In genomic region chr4:108789258-108789936, GRCm38 (mm10) we compare ENCODE assay signal across 22 mouse cellular contexts. TPM values are rescaled to one million over a fixed set of nuclear protein-coding genes. Genes with fewer than 3 reads are reported as not detected.
DNase-seq lines count a peak whose midpoint lies in the region; ATAC-seq and TF ChIP-seq lines count a peak whose summit lies in the region.
"Had no signal": no experiment of that assay in that cellular context is flagged by ENCODE, and none has a peak within 500 bp of the region (broad histone marks: within the 10 kb centered on the region; RNA-seq: fewer than 3 reads in every experiment).

No protein-coding gene starts in this region.

- WGBS in intestine, postnatal 0 days: 64% methylated on average over 6 of the region's 6 CpGs
- WGBS in intestine, embryonic 16.5 days: 74% methylated on average over 6 of the region's 6 CpGs
- WGBS in cerebellum, adult 2 months: 71% methylated on average over 6 of the region's 6 CpGs

- no peaks in the 10 kb centered on the region for H3K36me3 ChIP-seq in intestine, postnatal 0 days (ENCODE audit: control insufficient read depth, insufficient read depth)
- no peaks in the 10 kb centered on the region for H3K36me3 ChIP-seq in intestine, embryonic 16.5 days (ENCODE audit: control insufficient read depth, insufficient read depth, low read length)
- H3K36me3 ChIP-seq: G1E; hindbrain, embryonic 13.5 days; kidney, embryonic 15.5 days; neural tube, embryonic 13.5 days had no signal

- no peak overlapping the region for H3K4me3 ChIP-seq in intestine, postnatal 0 days (ENCODE audit: low read depth, low read length)
- no peak overlapping the region for H3K4me3 ChIP-seq in intestine, embryonic 16.5 days (ENCODE audit: low read length)
- no peak overlapping the region for H3K4me3 ChIP-seq in cerebellum, adult 2 months (replicated peaks; ENCODE audit: insufficient read depth, low read depth, low read length)
- H3K4me3 ChIP-seq: erythroblast, embryonic 14.5 days; forebrain, embryonic 13.5 days; hindbrain, embryonic 13.5 days; kidney, embryonic 15.5 days; neural tube, embryonic 13.5 days had no signal

- H3K9me3 ChIP-seq in intestine, postnatal 0 days (ENCODE audit: control insufficient read depth): no peaks in the 10 kb centered on the region
- no peaks in the 10 kb centered on the region for H3K9me3 ChIP-seq in intestine, embryonic 16.5 days (ENCODE audit: control insufficient read depth, low read length)
- H3K9me3 ChIP-seq: forebrain, embryonic 13.5 days; G1E; hindbrain, embryonic 13.5 days; kidney, embryonic 15.5 days; neural tube, embryonic 13.5 days had no signal

- no peak overlapping the region for H3K27ac ChIP-seq in intestine, postnatal 0 days (ENCODE audit: low read depth, low read length)
- no peak overlapping the region for H3K27ac ChIP-seq in intestine, embryonic 16.5 days (ENCODE audit: low read length)
- H3K27ac ChIP-seq in cerebellum, adult 2 months (ENCODE audit: insufficient read depth, low read length): no peak overlapping the region
- H3K27ac ChIP-seq: forebrain, embryonic 13.5 days; hindbrain, embryonic 13.5 days; kidney, embryonic 15.5 days; neural tube, embryonic 13.5 days had no signal

- no peaks in the 10 kb centered on the region for H3K4me1 ChIP-seq in intestine, postnatal 0 days (replicated peaks; ENCODE audit: control insufficient read depth, insufficient read depth, low read length)
- no peaks in the 10 kb centered on the region for H3K4me1 ChIP-seq in intestine, embryonic 16.5 days (ENCODE audit: control insufficient read depth, insufficient read depth, low read length)
- H3K4me1 ChIP-seq in cerebellum, adult 2 months (ENCODE audit: control insufficient read depth, insufficient read depth, low read length): no peaks in the 10 kb centered on the region
- H3K4me1 ChIP-seq: forebrain, embryonic 13.5 days; hindbrain, embryonic 13.5 days; kidney, embryonic 15.5 days; neural tube, embryonic 13.5 days had no signal

- no peaks in the 10 kb centered on the region for H3K27me3 ChIP-seq in intestine, postnatal 0 days (replicated peaks; ENCODE audit: control insufficient read depth, insufficient read depth, low read length)
- no peaks in the 10 kb centered on the region for H3K27me3 ChIP-seq in intestine, embryonic 16.5 days (replicated peaks; ENCODE audit: control insufficient read depth, insufficient read depth, low read length)
- H3K27me3 ChIP-seq in cerebellum, adult 2 months (ENCODE audit: control insufficient read depth, insufficient read depth, low read length): no peaks in the 10 kb centered on the region
- H3K27me3 ChIP-seq: forebrain, embryonic 13.5 days; hindbrain, embryonic 13.5 days; kidney, embryonic 15.5 days; neural tube, embryonic 13.5 days had no signal

- DNase-seq in 3T3-L1 (ENCODE audit: low read depth, low spot score): peak; percentile 27
- DNase-seq in NIH3T3 (ENCODE audit: low read depth): peak; percentile 41
- DNase-seq in testis, postnatal 14 days (ENCODE audit: low spot score): no peak
- DNase-seq in cerebellum, postnatal 10 days: no peak
- no peak for DNase-seq in cerebellum, adult 2 months
- DNase-seq: cerebellum, adult 11 months; cerebellum, postnatal 36 days; gastrocnemius, postnatal 14 days; heart, postnatal 14 days; kidney, postnatal 4 days; thymus, postnatal 25 days had no signal

- ATAC-seq in intestine, postnatal 0 days: peak; percentile 36; the same call in 1 of the 2 replicates
- ATAC-seq in intestine, embryonic 16.5 days: no peak
- peak; percentile 76 for ATAC-seq in megakaryocyte progenitor cell, adult 5-6 weeks (replicated peaks; ENCODE audit: poor library complexity)
- ATAC-seq: CD4-positive, CD25-positive, alpha-beta regulatory T cell, adult 4 months; forebrain, embryonic 13.5 days had no signal

- no peak for TF ChIP-seq POLR2A in cerebellum, adult 2 months (IDR thresholded peaks at IDR 0.05; ENCODE audit: borderline replicate concordance, insufficient read depth, low read length)

- no peak overlapping the region for H3K9ac ChIP-seq in intestine, postnatal 0 days (ENCODE audit: low read depth, low read length)
- H3K9ac ChIP-seq in intestine, embryonic 16.5 days (ENCODE audit: low read depth, low read length): no peak overlapping the region
- H3K9ac ChIP-seq: forebrain, embryonic 13.5 days; hindbrain, embryonic 13.5 days; kidney, embryonic 15.5 days; neural tube, embryonic 13.5 days had no signal

- peak; percentile 62 for TF ChIP-seq CTCF in intestine, postnatal 0 days (IDR thresholded peaks at IDR 0.05; ENCODE audit: low read depth)
- TF ChIP-seq CTCF in cerebellum, adult 2 months (IDR thresholded peaks at IDR 0.05; ENCODE audit: borderline replicate concordance, insufficient read depth, low read depth, low read length): no peak

- H3K4me2 ChIP-seq in intestine, postnatal 0 days (replicated peaks; ENCODE audit: low read depth): no peak overlapping the region
- H3K4me2 ChIP-seq in intestine, embryonic 16.5 days (ENCODE audit: low read depth, low read length): no peak overlapping the region
- H3K4me2 ChIP-seq: forebrain, embryonic 13.5 days; hindbrain, embryonic 13.5 days; kidney, embryonic 15.5 days; midbrain, embryonic 11.5 days; neural tube, embryonic 13.5 days had no signal

RNA-seq across cellular contexts. Expression of gene Zfyve9, which starts 8.8 kb away (rescaled TPM):
- polyA plus RNA-seq in intestine, postnatal 0 days (2015; fragmentation: Nextera tagmentation; extraction: Ambion mirVana): 5.0 and 6.1 TPM in 2 replicates
- polyA plus RNA-seq in intestine, embryonic 16.5 days (2015; fragmentation: Nextera tagmentation; extraction: Ambion mirVana): 3.1 and 3.6 TPM in 2 replicates
- total RNA-seq in megakaryocyte progenitor cell, adult 5-6 weeks (2015): 0.15 and 0.90 TPM in 2 replicates
- total RNA-seq in megakaryocyte progenitor cell, adult 5-6 weeks (2017): 0.33 and 0.41 TPM in 2 replicates
- 37.7 and 41.2 TPM in 2 replicates for polyA plus RNA-seq in cerebellum, adult 2 months (2012; rRNA removed)
- polyA plus RNA-seq: erythroblast, embryonic 14.5 days; G1E had no signal

RNA-seq across cellular contexts. Expression of gene Btf3l4, which starts 44.0 kb away (rescaled TPM):
- 94.8 and 101 TPM in 2 replicates for polyA plus RNA-seq in intestine, postnatal 0 days (2015; fragmentation: Nextera tagmentation; extraction: Ambion mirVana)
- polyA plus RNA-seq in intestine, embryonic 16.5 days (2015; fragmentation: Nextera tagmentation; extraction: Ambion mirVana): 113 and 115 TPM in 2 replicates
- 92.8 and 111 TPM in 2 replicates for total RNA-seq in megakaryocyte progenitor cell, adult 5-6 weeks (2015)
- total RNA-seq in megakaryocyte progenitor cell, adult 5-6 weeks (2017): 68.1 and 77.3 TPM in 2 replicates
- polyA plus RNA-seq in cerebellum, adult 2 months (2012; rRNA removed): 84.4 and 84.7 TPM in 2 replicates

RNA-seq across cellular contexts. Expression of gene Txndc12, which starts 45.0 kb away (rescaled TPM):
- 52.3 and 52.7 TPM in 2 replicates for polyA plus RNA-seq in intestine, postnatal 0 days (2015; fragmentation: Nextera tagmentation; extraction: Ambion mirVana)
- polyA plus RNA-seq in intestine, embryonic 16.5 days (2015; fragmentation: Nextera tagmentation; extraction: Ambion mirVana): 81.9 and 91.0 TPM in 2 replicates
- 74.7 and 75.3 TPM in 2 replicates for total RNA-seq in megakaryocyte progenitor cell, adult 5-6 weeks (2015)
- 87.4 and 88.7 TPM in 2 replicates for total RNA-seq in megakaryocyte progenitor cell, adult 5-6 weeks (2017)
- 51.3 and 53.6 TPM in 2 replicates for polyA plus RNA-seq in cerebellum, adult 2 months (2012; rRNA removed)

RNA-seq across cellular contexts. Expression of gene Kti12, which starts 58.2 kb away (rescaled TPM):
- 20.4 and 22.7 TPM in 2 replicates for polyA plus RNA-seq in intestine, postnatal 0 days (2015; fragmentation: Nextera tagmentation; extraction: Ambion mirVana)
- 52.4 and 53.2 TPM in 2 replicates for polyA plus RNA-seq in intestine, embryonic 16.5 days (2015; fragmentation: Nextera tagmentation; extraction: Ambion mirVana)
- total RNA-seq in megakaryocyte progenitor cell, adult 5-6 weeks (2015): 43.7 and 55.5 TPM in 2 replicates
- total RNA-seq in megakaryocyte progenitor cell, adult 5-6 weeks (2017): 28.8 and 29.2 TPM in 2 replicates
- 20.0 TPM in 2 replicates for polyA plus RNA-seq in cerebellum, adult 2 months (2012; rRNA removed)

RNA-seq across cellular contexts. Expression of gene A730015C16Rik, which starts 59.0 kb away (rescaled TPM):
- 0.42 and 0.48 TPM in 2 replicates for polyA plus RNA-seq in intestine, postnatal 0 days (2015; fragmentation: Nextera tagmentation; extraction: Ambion mirVana)
- polyA plus RNA-seq in intestine, embryonic 16.5 days (2015; fragmentation: Nextera tagmentation; extraction: Ambion mirVana): 0.83 and 1.1 TPM in 2 replicates
- 0.22 and 0.46 TPM in 2 replicates for total RNA-seq in megakaryocyte progenitor cell, adult 5-6 weeks (2015)
- 0.37 and 0.71 TPM in 2 replicates for total RNA-seq in megakaryocyte progenitor cell, adult 5-6 weeks (2017)
- not detected in 2 replicates for polyA plus RNA-seq in cerebellum, adult 2 months (2012; rRNA removed)
- total RNA-seq: heart, postnatal 14 days had no signal
- polyA plus RNA-seq: CD4-positive, CD25-positive, alpha-beta regulatory T cell, adult 4 months; erythroblast, embryonic 14.5 days; G1E had no signal

Comparison
In these comparisons a context has a peak if more than half of its experiments do, and no peak if none do; other contexts are left out.
1. DNase-seq: peak in 3T3-L1 (single experiment) and NIH3T3 (single experiment); none in testis, postnatal 14 days (single experiment), cerebellum, postnatal 10 days (0 of 2) and cerebellum, adult 2 months (0 of 2).